In the genomic region with DNA sequence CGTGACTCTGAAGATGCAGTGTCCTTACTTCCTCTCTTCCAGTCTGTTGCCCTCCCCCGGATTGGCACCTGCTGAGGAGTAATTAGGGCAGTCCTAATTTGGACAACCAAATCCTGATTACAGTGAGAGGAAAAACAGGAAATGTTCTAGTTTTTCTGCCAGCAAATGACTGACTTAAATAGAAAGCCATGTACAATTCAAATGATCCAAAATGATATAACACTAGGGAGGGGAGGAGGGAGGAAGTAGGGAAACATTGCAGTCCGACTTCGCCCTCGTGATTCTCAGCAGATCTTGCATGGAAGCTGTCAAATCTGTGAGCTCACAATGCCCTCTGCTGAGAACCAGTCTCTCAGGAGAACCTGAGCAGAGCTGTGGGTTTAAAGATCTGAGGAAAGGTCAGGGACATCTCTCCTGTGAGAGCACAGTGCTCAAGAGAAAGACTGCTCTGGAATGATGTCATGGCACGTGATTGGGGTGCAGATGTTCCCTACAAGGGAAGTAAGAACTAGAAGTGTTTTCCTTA, we compare ENCODE assay signal across 8 mouse cellular contexts.
A peak's percentile ranks its signal among the peaks of the same experiment; 100 is the strongest.
DNase-seq lines count a peak whose midpoint lies in the region; ATAC-seq lines count a peak whose summit lies in the region.

No protein-coding gene starts in this region.

- ATAC-seq in kidney, embryonic 14.5 days (ENCODE audit: low FRiP score, low TSS enrichment), result no peak
- ATAC-seq in heart, embryonic 13.5 days (ENCODE audit: extremely low read depth, insufficient number of reproducible peaks, low FRiP score, low TSS enrichment), result no peak
- no peak for ATAC-seq in midbrain, embryonic 13.5 days

- H3K4me3 ChIP-seq in kidney, embryonic 14.5 days (ENCODE audit: low read length), result no peak overlapping the region
- H3K4me3 ChIP-seq in heart, embryonic 13.5 days, result no peak overlapping the region
- H3K4me3 ChIP-seq in midbrain, embryonic 13.5 days (replicated peaks), result no peak overlapping the region

- peak; percentile 12 for DNase-seq in kidney, postnatal 10 days
- peak; percentile 97 for DNase-seq in brain, adult 2 months (ENCODE audit: low read depth, low spot score)
- peak; percentile 62 to 65 for DNase-seq in left cerebral cortex, postnatal 14 days (ENCODE audit: low spot score in 2 of 2)
- DNase-seq in thymus, postnatal 4 days, result no peak
- no peak for DNase-seq in embryo, embryonic 10.5 days (ENCODE audit: low spot score)

- H3K9ac ChIP-seq in kidney, embryonic 14.5 days (ENCODE audit: low read depth, low read length), result no peak overlapping the region
- H3K9ac ChIP-seq in heart, embryonic 13.5 days, result no peak overlapping the region
- no peak overlapping the region for H3K9ac ChIP-seq in midbrain, embryonic 13.5 days (replicated peaks)

- no peaks in the 10 kb centered on the region for H3K4me1 ChIP-seq in kidney, embryonic 14.5 days (ENCODE audit: control insufficient read depth, insufficient read depth, low read length)
- H3K4me1 ChIP-seq in heart, embryonic 13.5 days, result peaks cover 28% of the 10 kb centered on the region
- peaks cover 12% of the 10 kb centered on the region; the same call in 1 of the 2 replicates for H3K4me1 ChIP-seq in midbrain, embryonic 13.5 days (replicated peaks)

- intact Hi-C loops in left cerebral cortex, postnatal 14 days (cut with DNase I), result no loop called here

- no peaks in the 10 kb centered on the region for H3K36me3 ChIP-seq in kidney, embryonic 14.5 days (ENCODE audit: control insufficient read depth, insufficient read depth, low read length)
- no peaks in the 10 kb centered on the region for H3K36me3 ChIP-seq in heart, embryonic 13.5 days
- no peaks in the 10 kb centered on the region for H3K36me3 ChIP-seq in midbrain, embryonic 13.5 days

- no peak overlapping the region for H3K27ac ChIP-seq in kidney, embryonic 14.5 days (ENCODE audit: low read depth, low read length)
- 0 out of 2 replicates have a peak overlapping the region, but pooled peaks have one; percentile 21 for H3K27ac ChIP-seq in heart, embryonic 13.5 days (replicated peaks)
- no peak overlapping the region for H3K27ac ChIP-seq in midbrain, embryonic 13.5 days

- no peaks in the 10 kb centered on the region for H3K9me3 ChIP-seq in kidney, embryonic 14.5 days (ENCODE audit: control insufficient read depth, low read length)
- H3K9me3 ChIP-seq in heart, embryonic 13.5 days, result no peaks in the 10 kb centered on the region
- H3K9me3 ChIP-seq in midbrain, embryonic 13.5 days, result no peaks in the 10 kb centered on the region

- no peak overlapping the region for H3K4me2 ChIP-seq in kidney, embryonic 14.5 days (replicated peaks; ENCODE audit: low read depth, low read length)
- no peak overlapping the region for H3K4me2 ChIP-seq in heart, embryonic 13.5 days
- no peak overlapping the region for H3K4me2 ChIP-seq in midbrain, embryonic 13.5 days (replicated peaks)

- H3K27me3 ChIP-seq in kidney, embryonic 14.5 days (ENCODE audit: control insufficient read depth, insufficient read depth, low read length), result no peaks in the 10 kb centered on the region
- H3K27me3 ChIP-seq in heart, embryonic 13.5 days (replicated peaks), result no peaks in the 10 kb centered on the region
- H3K27me3 ChIP-seq in midbrain, embryonic 13.5 days, result no peaks in the 10 kb centered on the region

- 71% methylated on average over 6 of the region's 6 CpGs for WGBS in kidney, embryonic 14.5 days
- WGBS in heart, embryonic 13.5 days, result 49% methylated on average over 6 of the region's 6 CpGs
- 75% methylated on average over 6 of the region's 6 CpGs for WGBS in midbrain, embryonic 13.5 days

Comparison
In these comparisons a context has a peak if more than half of its experiments do, and no peak if none do; other contexts are left out.
1. DNase-seq: peak in kidney, postnatal 10 days (single experiment), brain, adult 2 months (single experiment) and left cerebral cortex, postnatal 14 days (2 of 2); none in thymus, postnatal 4 days (single experiment) and embryo, embryonic 10.5 days (single experiment).